Mouse (Mus musculus): ENCODE data around the gene Nr2c1.

Gene Nr2c1

DNA sequence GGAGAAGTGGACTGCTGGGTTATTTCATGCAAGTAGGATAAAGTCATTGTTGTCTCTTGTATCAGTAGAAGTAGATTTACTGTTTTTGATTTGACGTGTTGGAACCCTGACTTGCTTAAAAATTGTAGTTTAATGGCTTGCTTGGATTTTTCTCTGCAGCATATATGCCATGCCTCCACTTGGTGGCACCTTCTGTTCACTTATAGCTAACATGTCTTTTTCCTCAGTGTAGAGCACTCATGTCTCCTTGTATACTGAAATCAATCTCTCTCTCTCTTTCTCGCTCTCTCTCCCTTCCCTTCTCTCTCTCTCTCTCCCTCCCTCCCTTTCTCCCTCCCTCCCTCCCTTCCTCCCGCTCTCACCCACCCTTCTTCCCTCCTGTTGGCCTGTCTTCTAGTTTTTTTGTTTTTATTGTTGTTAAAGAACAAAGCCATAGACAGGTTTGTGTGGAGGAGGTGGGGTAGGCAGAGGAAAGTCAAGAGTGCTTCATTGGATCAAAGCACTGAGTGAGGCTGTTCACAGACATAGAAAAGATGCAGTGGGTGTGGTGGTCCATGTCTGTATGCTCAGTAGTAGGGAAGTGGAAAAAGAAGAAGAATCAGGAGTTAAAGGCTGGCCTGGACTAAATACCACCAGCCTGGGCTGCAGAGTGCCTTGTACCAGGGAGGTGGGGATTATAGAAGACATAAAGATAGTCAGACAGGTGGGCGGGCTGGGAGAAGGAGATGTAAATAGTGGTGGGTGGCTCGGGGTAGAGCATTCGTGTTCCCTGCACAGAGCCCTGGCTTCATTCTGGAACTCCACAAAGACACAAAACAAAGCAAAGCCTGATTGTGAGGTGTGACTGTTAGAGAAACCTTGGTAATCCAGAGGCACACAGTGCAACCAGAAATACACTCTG, 63.1 kb downstream of the Nr2c1 start:
- DNase-seq (ENCODE audit: low read depth, low spot score), result no peak

GRCm38 (mm10) chr10:94211725-94212124, 63.9 kb downstream of the Nr2c1 start:
- DNase-seq (ENCODE audit: low read depth, low spot score), result no peak

- no peak for DNase-seq (ENCODE audit: low read depth, low spot score)
Measured at GRCm38 (mm10) chr10:94225026-94225750, 77.4 kb downstream of the Nr2c1 start.

- peak; percentile 44 for DNase-seq (ENCODE audit: low read depth, low spot score)
Measured at GRCm38 (mm10) chr10:94230172-94230981, 82.6 kb downstream of the Nr2c1 start.

DNA sequence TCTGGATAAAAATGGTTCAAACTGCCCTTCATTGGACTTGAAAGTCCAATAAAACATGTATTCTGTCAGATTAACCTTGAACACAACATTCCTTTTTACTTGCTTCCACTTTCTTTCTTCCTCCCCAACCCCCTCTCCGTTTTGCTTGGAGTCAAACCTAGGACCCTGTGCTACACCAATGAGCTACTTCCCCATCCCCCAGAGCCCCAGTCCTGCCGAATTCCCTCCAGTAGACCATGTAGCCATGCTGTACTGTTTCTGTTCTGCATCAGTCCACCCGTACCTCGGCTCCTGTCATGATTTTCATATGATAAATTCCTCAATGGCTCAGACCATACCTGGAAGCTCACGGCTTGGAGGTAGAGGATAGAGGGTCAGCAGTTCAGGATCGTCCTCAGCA, 83.2 kb downstream of the Nr2c1 start:
- DNase-seq (ENCODE audit: low read depth, low spot score), result no peak

DNA sequence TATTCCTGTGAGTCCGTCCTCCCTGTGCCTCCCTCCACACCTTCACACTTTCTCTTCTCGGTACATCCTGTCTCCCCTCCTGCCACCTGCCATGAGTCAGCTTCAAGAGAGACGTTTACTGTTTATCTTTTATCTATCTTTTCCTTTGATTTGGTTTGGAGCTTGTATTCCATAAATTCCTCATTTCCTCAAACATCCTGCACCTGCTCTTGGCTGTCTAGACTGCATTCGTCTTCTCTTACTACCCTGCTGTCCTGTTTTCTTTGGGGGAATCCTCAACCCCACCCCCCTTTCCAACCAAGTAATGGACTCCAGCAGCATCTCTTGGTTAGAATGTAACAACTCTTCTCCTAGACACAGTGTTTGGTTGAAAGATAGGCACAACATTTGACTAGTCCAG, 87.4 kb downstream of the Nr2c1 start:
- DNase-seq (ENCODE audit: low read depth, low spot score), result no peak

- no peak for DNase-seq (ENCODE audit: low read depth, low spot score)
Measured at GRCm38 (mm10) chr10:94241346-94241745, 93.5 kb downstream of the Nr2c1 start.
